Mouse (Mus musculus) megakaryocyte, embryonic 14.5 days (primary cell): ENCODE measurements at regions not wholly inside any gene's neighbourhood (a gene's known extent, or its start where the extent isn't known, plus 50 kb on each side); places are given as distances from the start of the nearest gene placed in this dataset.

ENCODE experiments used
- FLI1 ChIP-seq: IDR thresholded peaks from 2 replicates; pipeline ENCODE4 v1.6.1; 2012; ENCODE audit warnings: low read length, inconsistent platforms, mixed read lengths
- GATA1 ChIP-seq: IDR thresholded peaks from 3 replicates; pipeline ENCODE4 v1.6.1; 2012; ENCODE audit warnings: mixed read lengths, low read length, inconsistent platforms, borderline replicate concordance

DNA sequence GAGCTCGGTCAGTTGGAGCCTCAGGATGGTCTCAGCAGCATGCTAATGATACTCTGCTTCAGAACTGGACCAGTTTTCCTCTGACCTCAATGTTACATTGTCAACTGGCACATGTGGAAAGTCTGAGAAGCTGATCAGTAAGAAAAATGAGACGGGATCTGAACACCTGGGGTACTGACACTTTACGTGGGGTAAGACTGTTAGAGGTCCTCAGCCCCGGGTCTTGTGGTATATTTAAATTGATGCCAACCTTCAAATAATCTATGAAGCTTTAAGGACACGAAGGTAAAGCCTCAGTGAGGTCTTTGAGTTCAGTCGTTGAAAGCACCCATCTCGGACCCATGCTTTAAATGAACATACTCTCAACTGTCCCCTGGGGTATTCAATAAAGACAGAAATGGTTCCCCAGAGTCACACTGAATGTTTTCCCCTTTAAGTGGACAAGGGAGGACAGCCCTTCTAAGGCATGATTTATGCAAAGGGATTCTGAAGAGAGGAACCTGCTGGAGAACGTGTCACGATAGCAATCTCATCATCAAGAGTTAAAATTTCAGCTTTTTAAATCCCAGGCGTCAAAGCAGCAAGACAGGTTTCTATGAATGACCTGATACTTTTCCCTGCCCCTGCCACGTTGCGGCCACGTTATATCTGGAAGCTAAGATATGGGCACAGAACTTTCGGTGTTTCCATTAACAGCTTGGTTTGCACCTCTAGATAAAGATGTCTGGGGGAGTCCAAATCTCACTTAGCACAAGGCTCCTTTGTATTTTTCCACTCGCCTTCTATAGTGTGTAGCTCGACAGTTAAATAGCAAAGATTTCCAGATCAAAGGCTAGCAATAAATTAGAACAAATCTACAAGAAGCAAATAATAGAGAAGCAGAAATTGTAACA, 76.7 kb upstream of the Atp2b1 start:
- TF ChIP-seq GATA1, result no peak
- TF ChIP-seq FLI1, result no peak
